Mouse (Mus musculus): ENCODE data around the gene Brd7. TPM values are rescaled to one million over a fixed set of nuclear protein-coding genes. Genes with fewer than 3 reads are reported as not detected.

The Brd7 gene
- polyA plus RNA-seq, 1 experiment from 2014 or later: 56.5 TPM

DNA sequence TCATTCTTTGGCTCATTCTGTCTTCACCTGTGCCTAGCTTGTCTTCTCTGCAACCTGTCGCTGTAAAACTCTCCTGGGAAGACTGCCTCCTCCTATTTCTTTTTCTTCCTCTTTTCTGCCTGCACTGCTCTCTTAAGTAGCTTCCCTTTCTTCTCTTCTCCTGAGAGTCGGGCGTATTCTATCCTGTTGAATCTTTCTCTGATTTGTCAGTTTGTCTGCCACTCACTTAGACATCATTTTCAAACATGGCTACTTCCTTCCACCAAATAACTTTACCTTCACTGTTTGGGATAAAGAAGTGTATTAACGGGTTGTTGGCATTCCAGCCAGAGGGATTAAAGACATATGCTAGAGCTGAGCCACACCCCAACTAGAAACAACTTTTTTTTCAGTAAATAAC is 20.0 kb downstream of the Brd7 start:
- no peaks in the 10 kb centered on the region for H3K4me1 ChIP-seq
- 94% methylated on average over 4 of the region's 4 CpGs for WGBS
- no peak overlapping the region for H3K27ac ChIP-seq (replicated peaks)
- H3K4me3 ChIP-seq (replicated peaks): no peak overlapping the region
- no peak for ATAC-seq (ENCODE audit: low FRiP score)
- H3K4me2 ChIP-seq: no peak overlapping the region
- H3K27me3 ChIP-seq (replicated peaks): no peaks in the 10 kb centered on the region
- no peaks in the 10 kb centered on the region for H3K9me3 ChIP-seq (replicated peaks)
- no peak overlapping the region for H3K9ac ChIP-seq (replicated peaks)
- peaks cover 79% of the 10 kb centered on the region for H3K36me3 ChIP-seq

GRCm38 (mm10) chr8:88339887-88340695 is 21.9 kb downstream of the Brd7 start:
- 92% methylated on average over 2 of the region's 2 CpGs for WGBS
- no peak overlapping the region for H3K9ac ChIP-seq (replicated peaks)
- H3K4me1 ChIP-seq: no peaks in the 10 kb centered on the region
- no peak overlapping the region for H3K4me2 ChIP-seq
- H3K27me3 ChIP-seq (replicated peaks): no peaks in the 10 kb centered on the region
- peaks cover 79% of the 10 kb centered on the region for H3K36me3 ChIP-seq
- no peaks in the 10 kb centered on the region for H3K9me3 ChIP-seq (replicated peaks)
- H3K4me3 ChIP-seq (replicated peaks): no peak overlapping the region
- no peak overlapping the region for H3K27ac ChIP-seq (replicated peaks)
- ATAC-seq (ENCODE audit: low FRiP score): no peak

- 64% methylated on average over 3 of the region's 3 CpGs for WGBS
- Histone ChIP-seq H3K9me3 (replicated peaks) (no peaks in the 10 kb centered on the region), H3K4me1 (no peaks in the 10 kb centered on the region), H3K27me3 (replicated peaks) (no peaks in the 10 kb centered on the region), H3K9ac (replicated peaks) (no peak overlapping the region), H3K4me3 (replicated peaks) (no peak overlapping the region), H3K4me2 (no peak overlapping the region), H3K27ac (replicated peaks) (no peak overlapping the region), H3K36me3 (peaks cover 79% of the 10 kb centered on the region)
- ATAC-seq (ENCODE audit: low FRiP score): no peak
These were observed 22.8 kb downstream of the Brd7 start for GRCm38 (mm10) chr8:88339221-88339620.

- Histone ChIP-seq H3K4me1 (no peaks in the 10 kb centered on the region), H3K9me3 (replicated peaks) (no peaks in the 10 kb centered on the region), H3K4me2 (no peak overlapping the region), H3K9ac (replicated peaks) (no peak overlapping the region), H3K36me3 (peaks cover 76% of the 10 kb centered on the region), H3K27ac (replicated peaks) (no peak overlapping the region), H3K27me3 (replicated peaks) (no peaks in the 10 kb centered on the region), H3K4me3 (replicated peaks) (no peak overlapping the region)
- 89% methylated on average over 3 of the region's 3 CpGs for WGBS
- ATAC-seq (ENCODE audit: low FRiP score): no peak
These were observed 27.0 kb downstream of the Brd7 start for GRCm38 (mm10) chr8:88334975-88335374.

GRCm38 (mm10) chr8:88334384-88334783 is 27.6 kb downstream of the Brd7 start:
- WGBS: 95% methylated on average over 2 of the region's 2 CpGs
- Histone ChIP-seq H3K27ac (replicated peaks) (no peak overlapping the region), H3K4me2 (no peak overlapping the region), H3K4me3 (replicated peaks) (no peak overlapping the region), H3K36me3 (peaks cover 75% of the 10 kb centered on the region), H3K9ac (replicated peaks) (no peak overlapping the region), H3K4me1 (no peaks in the 10 kb centered on the region), H3K27me3 (replicated peaks) (no peaks in the 10 kb centered on the region), H3K9me3 (replicated peaks) (no peaks in the 10 kb centered on the region)
- no peak for ATAC-seq (ENCODE audit: low FRiP score)

DNA sequence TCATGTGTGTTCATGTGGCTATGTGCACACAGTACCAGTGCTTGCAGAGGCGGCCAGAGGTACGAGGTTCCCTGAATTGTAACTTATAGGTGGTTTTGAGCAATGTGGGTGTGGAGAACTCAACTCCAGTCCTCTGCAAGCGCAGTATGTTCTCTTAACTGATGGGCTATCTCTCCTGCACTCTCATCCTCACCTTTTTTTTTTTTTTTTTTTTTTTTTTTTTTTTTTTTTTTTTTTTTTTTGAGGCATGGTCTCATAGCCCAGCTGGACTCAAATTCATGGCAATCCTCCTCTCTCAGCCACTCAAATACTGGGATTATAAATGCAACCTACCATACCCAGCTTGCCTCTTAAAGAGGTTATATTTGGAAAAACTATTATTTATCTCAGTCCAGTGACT is 31.2 kb downstream of the Brd7 start:
- H3K27me3 ChIP-seq (replicated peaks): no peaks in the 10 kb centered on the region
- H3K4me3 ChIP-seq (replicated peaks): no peak overlapping the region
- H3K9me3 ChIP-seq (replicated peaks): no peaks in the 10 kb centered on the region
- H3K4me1 ChIP-seq: no peaks in the 10 kb centered on the region
- no peak for ATAC-seq (ENCODE audit: low FRiP score)
- H3K4me2 ChIP-seq: no peak overlapping the region
- no peak overlapping the region for H3K27ac ChIP-seq (replicated peaks)
- H3K36me3 ChIP-seq: peaks cover 87% of the 10 kb centered on the region
- no peak overlapping the region for H3K9ac ChIP-seq (replicated peaks)
- whole genome bisulfite sequencing: 97% methylated on average over 3 of the region's 3 CpGs

GRCm38 (mm10) chr8:88328689-88329088 is 33.3 kb downstream of the Brd7 start:
- 84% methylated on average over 6 of the region's 6 CpGs for WGBS
- H3K4me1 ChIP-seq: no peaks in the 10 kb centered on the region
- no peak overlapping the region for H3K27ac ChIP-seq (replicated peaks)
- H3K4me3 ChIP-seq (replicated peaks): no peak overlapping the region
- ATAC-seq (ENCODE audit: low FRiP score): no peak
- H3K9me3 ChIP-seq (replicated peaks): no peaks in the 10 kb centered on the region
- no peaks in the 10 kb centered on the region for H3K27me3 ChIP-seq (replicated peaks)
- H3K4me2 ChIP-seq: no peak overlapping the region
- H3K9ac ChIP-seq (replicated peaks): no peak overlapping the region
- H3K36me3 ChIP-seq: peaks cover 74% of the 10 kb centered on the region

GRCm38 (mm10) chr8:88326328-88326727 is 35.7 kb downstream of the Brd7 start:
- H3K4me3 ChIP-seq (replicated peaks): no peak overlapping the region
- H3K4me2 ChIP-seq: no peak overlapping the region
- H3K27ac ChIP-seq (replicated peaks): no peak overlapping the region
- WGBS: 98% methylated on average over 12 of the region's 12 CpGs
- no peak for ATAC-seq (ENCODE audit: low FRiP score)
- no peak overlapping the region for H3K9ac ChIP-seq (replicated peaks)
- H3K4me1 ChIP-seq: no peaks in the 10 kb centered on the region
- no peaks in the 10 kb centered on the region for H3K27me3 ChIP-seq (replicated peaks)
- H3K9me3 ChIP-seq (replicated peaks): no peaks in the 10 kb centered on the region
- H3K36me3 ChIP-seq: peaks cover 51% of the 10 kb centered on the region

GRCm38 (mm10) chr8:88325795-88326194 is 36.2 kb downstream of the Brd7 start:
- H3K27ac ChIP-seq (replicated peaks): no peak overlapping the region
- H3K4me1 ChIP-seq: no peaks in the 10 kb centered on the region
- WGBS: 94% methylated on average over 5 of the region's 5 CpGs
- peaks cover 47% of the 10 kb centered on the region for H3K36me3 ChIP-seq
- H3K9me3 ChIP-seq (replicated peaks): no peaks in the 10 kb centered on the region
- no peaks in the 10 kb centered on the region for H3K27me3 ChIP-seq (replicated peaks)
- H3K9ac ChIP-seq (replicated peaks): no peak overlapping the region
- H3K4me2 ChIP-seq: no peak overlapping the region
- H3K4me3 ChIP-seq (replicated peaks): no peak overlapping the region
- ATAC-seq (ENCODE audit: low FRiP score): no peak

DNA sequence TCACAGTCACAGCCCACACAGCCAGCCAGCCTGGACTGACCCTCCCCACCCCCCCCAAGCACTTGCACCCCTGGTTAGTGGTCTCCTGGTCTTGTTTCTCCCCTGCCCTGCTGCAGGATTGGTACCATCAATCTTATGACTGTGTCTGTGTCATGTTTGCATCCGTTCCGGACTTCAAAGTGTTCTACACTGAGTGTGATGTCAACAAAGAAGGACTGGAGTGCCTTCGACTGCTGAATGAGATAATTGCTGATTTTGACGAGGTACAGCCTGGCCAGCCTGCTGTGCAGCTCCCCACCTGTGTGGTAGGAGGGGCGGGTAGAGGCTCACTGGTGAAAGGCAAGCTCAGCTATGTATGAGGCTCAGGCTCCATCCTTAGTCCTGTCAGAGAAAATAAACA is 36.7 kb downstream of the Brd7 start:
- Histone ChIP-seq H3K4me1 (no peaks in the 10 kb centered on the region), H3K9ac (replicated peaks) (no peak overlapping the region), H3K4me3 (replicated peaks) (no peak overlapping the region), H3K9me3 (replicated peaks) (no peaks in the 10 kb centered on the region), H3K27me3 (replicated peaks) (no peaks in the 10 kb centered on the region), H3K36me3 (peaks cover 47% of the 10 kb centered on the region), H3K4me2 (no peak overlapping the region), H3K27ac (replicated peaks) (no peak overlapping the region)
- WGBS: 60% methylated on average over 5 of the region's 5 CpGs
- no peak for ATAC-seq (ENCODE audit: low FRiP score)

DNA sequence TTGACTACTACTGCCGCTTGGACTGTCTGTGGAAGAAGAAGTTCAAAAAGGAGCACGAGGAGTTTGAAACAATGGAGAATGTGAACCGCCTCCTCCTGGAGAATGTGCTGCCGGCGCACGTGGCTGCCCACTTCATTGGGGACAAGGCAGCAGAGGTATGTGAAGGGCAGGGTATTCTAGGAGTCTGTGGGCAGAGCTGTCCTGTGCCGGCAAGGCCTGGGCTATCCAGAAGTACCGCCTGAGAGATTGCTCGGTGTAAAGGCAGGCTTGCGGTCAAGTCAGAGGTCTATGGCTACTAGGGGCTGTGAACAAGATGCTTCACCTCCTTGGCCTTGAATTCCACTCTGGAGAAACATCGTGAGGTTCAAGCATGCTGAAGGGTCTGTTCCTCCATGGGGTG is 37.2 kb downstream of the Brd7 start:
- ATAC-seq (ENCODE audit: low FRiP score): no peak
- no peak overlapping the region for H3K4me2 ChIP-seq
- no peak overlapping the region for H3K27ac ChIP-seq (replicated peaks)
- no peaks in the 10 kb centered on the region for H3K4me1 ChIP-seq
- H3K9ac ChIP-seq (replicated peaks): no peak overlapping the region
- H3K4me3 ChIP-seq (replicated peaks): no peak overlapping the region
- no peaks in the 10 kb centered on the region for H3K27me3 ChIP-seq (replicated peaks)
- 88% methylated on average over 11 of the region's 11 CpGs for WGBS
- no peaks in the 10 kb centered on the region for H3K9me3 ChIP-seq (replicated peaks)
- H3K36me3 ChIP-seq: peaks cover 43% of the 10 kb centered on the region

DNA sequence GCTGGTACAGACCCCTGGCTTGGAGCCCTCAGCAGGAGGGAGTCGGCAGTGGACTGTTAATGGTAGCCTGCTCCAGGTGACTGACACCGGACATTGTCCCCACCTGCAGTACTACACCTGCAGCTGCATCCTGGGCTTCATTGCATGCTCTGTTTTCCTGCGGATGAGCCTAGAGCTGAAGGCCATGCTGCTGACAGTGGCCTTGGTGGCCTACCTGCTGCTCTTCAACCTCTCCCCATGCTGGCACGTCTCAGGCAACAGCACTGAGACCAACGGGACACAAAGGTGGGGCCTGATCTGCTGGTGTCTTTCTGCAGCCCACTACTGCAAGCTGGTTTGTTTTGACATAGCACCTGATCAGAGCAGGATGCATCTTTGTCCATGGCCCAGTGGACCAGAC is 38.5 kb downstream of the Brd7 start:
- WGBS: 92% methylated on average over 5 of the region's 5 CpGs
- no peak for ATAC-seq (ENCODE audit: low FRiP score)
- Histone ChIP-seq H3K27me3 (replicated peaks) (no peaks in the 10 kb centered on the region), H3K9me3 (replicated peaks) (no peaks in the 10 kb centered on the region), H3K9ac (replicated peaks) (no peak overlapping the region), H3K4me2 (no peak overlapping the region), H3K27ac (replicated peaks) (no peak overlapping the region), H3K36me3 (peaks cover 33% of the 10 kb centered on the region), H3K4me3 (replicated peaks) (no peak overlapping the region), H3K4me1 (no peaks in the 10 kb centered on the region)
